Mouse (Mus musculus) testis, adult 2 months (tissue): ENCODE measurements around the gene Specc1.

ENCODE experiments used
- CTCF ChIP-seq: fragments of 200-500 bp; IDR thresholded peaks from 2 replicates; pipeline ENCODE4 v1.5.1; 2012; ENCODE audit warnings: low read depth, mild to moderate bottlenecking, inconsistent platforms, low read length, moderate library complexity; ENCODE audit not compliant: control insufficient read depth, insufficient read depth, insufficient replicate concordance
- POLR2A ChIP-seq: fragments of 200-500 bp; IDR thresholded peaks from 2 replicates; pipeline ENCODE4 v1.6.1; 2012; ENCODE audit warnings: low read depth, mild to moderate bottlenecking, inconsistent platforms, low read length, moderate library complexity; ENCODE audit not compliant: control insufficient read depth

- no peak for TF ChIP-seq CTCF
- TF ChIP-seq POLR2A, result no peak
Observed at GRCm38 (mm10) chr11:61923309-61923708, 33.3 kb upstream of the Specc1 start.
